Mouse (Mus musculus): ENCODE data around the gene Ago1.

DNA sequence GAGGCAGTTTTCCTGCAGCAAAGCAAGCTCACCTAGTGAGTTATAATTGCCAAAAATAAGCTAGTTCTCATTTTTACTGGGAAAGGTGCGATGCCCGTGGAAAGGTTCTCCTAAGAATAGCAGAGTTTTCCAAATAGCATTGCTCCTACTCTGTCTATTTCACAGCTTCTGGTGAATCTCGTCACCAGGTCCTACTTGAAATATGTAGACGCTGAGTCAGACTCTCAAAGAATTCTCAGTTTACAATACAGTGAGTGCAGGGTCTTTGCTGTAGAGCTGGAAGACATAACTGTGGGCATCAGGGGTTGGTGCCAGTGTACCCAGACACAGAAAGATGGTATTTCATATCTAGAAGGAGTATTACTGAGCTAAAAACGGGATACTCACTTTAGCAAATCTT lies 42.6 kb upstream of the Ago1 start:
- TF ChIP-seq CTCF (IDR thresholded peaks at IDR 0.05; ENCODE audit: extremely low read depth, insufficient read length, insufficient replicate concordance, low read depth, low read length) (no peak), POLR2A (IDR thresholded peaks at IDR 0.05; ENCODE audit: low read depth, low read length) (no peak)

Measured in small intestine, adult 2 months (tissue).